Mouse (Mus musculus): ENCODE data around the gene Cttnbp2. TPM values are rescaled to one million over a fixed set of nuclear protein-coding genes. Genes with fewer than 3 reads are reported as not detected.

Gene Cttnbp2
- polyA plus RNA-seq, 1 experiment from 2014 or later, result 12.6 TPM

GRCm38 (mm10) chr6:18424367-18424766 is 90.3 kb downstream of the Cttnbp2 start:
- Histone ChIP-seq H3K9me3 (replicated peaks; ENCODE audit: control insufficient read depth, low read length) (no peaks in the 10 kb centered on the region), H3K4me3 (ENCODE audit: low read depth, low read length) (no peak overlapping the region), H3K4me2 (ENCODE audit: low read depth, low read length) (no peak overlapping the region), H3K36me3 (replicated peaks; ENCODE audit: control insufficient read depth, insufficient read depth, low read depth, low read length) (no peaks in the 10 kb centered on the region), H3K9ac (replicated peaks; ENCODE audit: low read length) (no peak overlapping the region), H3K4me1 (ENCODE audit: control insufficient read depth, insufficient read depth, low read length) (no peaks in the 10 kb centered on the region), H3K27me3 (ENCODE audit: control insufficient read depth, insufficient read depth, low read length) (no peaks in the 10 kb centered on the region), H3K27ac (replicated peaks; ENCODE audit: low read depth, low read length) (no peak overlapping the region)
- DNase-seq (ENCODE audit: low spot score), result no peak
- WGBS, result 77% methylated on average over 3 of the region's 3 CpGs
- no peak for ATAC-seq (replicated peaks; ENCODE audit: insufficient number of reproducible peaks, low FRiP score, low TSS enrichment, low read depth)

GRCm38 (mm10) chr6:18423112-18423511 is 91.5 kb downstream of the Cttnbp2 start:
- ATAC-seq (replicated peaks; ENCODE audit: insufficient number of reproducible peaks, low FRiP score, low TSS enrichment, low read depth), result no peak
- H3K4me3 ChIP-seq (ENCODE audit: low read depth, low read length), result no peak overlapping the region
- H3K27me3 ChIP-seq (ENCODE audit: control insufficient read depth, insufficient read depth, low read length), result no peaks in the 10 kb centered on the region
- no peaks in the 10 kb centered on the region for H3K9me3 ChIP-seq (replicated peaks; ENCODE audit: control insufficient read depth, low read length)
- no peaks in the 10 kb centered on the region for H3K36me3 ChIP-seq (replicated peaks; ENCODE audit: control insufficient read depth, insufficient read depth, low read depth, low read length)
- 79% methylated on average over 6 of the region's 6 CpGs for WGBS
- no peak overlapping the region for H3K27ac ChIP-seq (replicated peaks; ENCODE audit: low read depth, low read length)
- H3K9ac ChIP-seq (replicated peaks; ENCODE audit: low read length), result no peak overlapping the region
- H3K4me2 ChIP-seq (ENCODE audit: low read depth, low read length), result no peak overlapping the region
- DNase-seq (ENCODE audit: low spot score), result no peak
- no peaks in the 10 kb centered on the region for H3K4me1 ChIP-seq (ENCODE audit: control insufficient read depth, insufficient read depth, low read length)

DNA sequence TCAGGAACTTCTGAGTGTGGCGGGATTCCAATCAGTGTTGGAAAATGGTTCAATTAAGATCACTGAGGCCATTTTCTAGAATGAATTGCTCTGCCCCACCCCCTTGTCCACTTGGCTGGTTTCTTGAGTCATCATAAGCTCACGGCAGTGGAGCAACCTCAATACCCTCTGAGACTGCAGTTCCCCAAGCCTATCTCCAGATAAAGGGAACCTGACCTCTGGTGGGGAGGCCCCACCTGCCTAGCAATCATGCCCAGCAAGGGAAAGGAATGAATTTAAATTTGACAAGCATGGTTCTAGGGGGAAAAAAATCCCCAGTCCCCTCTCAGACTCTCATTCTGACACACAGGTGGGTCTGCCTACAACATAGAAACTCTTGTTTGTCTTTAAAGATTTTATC is 93.1 kb downstream of the Cttnbp2 start:
- 66% methylated on average over 2 of the region's 2 CpGs for WGBS
- no peaks in the 10 kb centered on the region for H3K36me3 ChIP-seq (replicated peaks; ENCODE audit: control insufficient read depth, insufficient read depth, low read depth, low read length)
- no peaks in the 10 kb centered on the region for H3K9me3 ChIP-seq (replicated peaks; ENCODE audit: control insufficient read depth, low read length)
- H3K4me1 ChIP-seq (ENCODE audit: control insufficient read depth, insufficient read depth, low read length), result no peaks in the 10 kb centered on the region
- no peak overlapping the region for H3K4me2 ChIP-seq (ENCODE audit: low read depth, low read length)
- DNase-seq (ENCODE audit: low spot score) (no peak), ATAC-seq (replicated peaks; ENCODE audit: insufficient number of reproducible peaks, low FRiP score, low TSS enrichment, low read depth) (no peak)
- H3K9ac ChIP-seq (replicated peaks; ENCODE audit: low read length), result no peak overlapping the region
- H3K4me3 ChIP-seq (ENCODE audit: low read depth, low read length), result no peak overlapping the region
- H3K27ac ChIP-seq (replicated peaks; ENCODE audit: low read depth, low read length), result no peak overlapping the region
- H3K27me3 ChIP-seq (ENCODE audit: control insufficient read depth, insufficient read depth, low read length), result no peaks in the 10 kb centered on the region

DNA sequence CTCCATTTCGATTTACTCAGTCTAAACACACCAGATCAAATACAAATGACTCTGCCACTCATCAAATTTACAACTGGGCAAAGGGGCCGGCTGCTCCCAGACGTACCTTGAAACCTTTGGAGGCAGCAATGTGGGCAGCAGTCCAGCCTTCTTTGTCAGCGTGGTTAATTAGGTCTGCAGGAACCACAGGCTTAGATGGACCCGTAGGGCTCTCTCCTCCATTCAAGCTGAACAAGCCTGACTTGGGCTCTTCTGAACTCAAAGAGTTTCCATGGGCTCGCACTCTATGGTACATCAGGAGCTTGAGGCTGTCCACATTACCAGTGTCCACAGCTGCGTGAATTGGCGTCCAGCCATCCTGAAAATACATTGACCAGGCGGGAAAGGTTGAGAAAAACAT is 94.0 kb downstream of the Cttnbp2 start:
- no peak overlapping the region for H3K4me2 ChIP-seq (ENCODE audit: low read depth, low read length)
- H3K4me1 ChIP-seq (ENCODE audit: control insufficient read depth, insufficient read depth, low read length), result no peaks in the 10 kb centered on the region
- DNase-seq (ENCODE audit: low spot score), result no peak
- H3K9ac ChIP-seq (replicated peaks; ENCODE audit: low read length), result no peak overlapping the region
- H3K36me3 ChIP-seq (replicated peaks; ENCODE audit: control insufficient read depth, insufficient read depth, low read depth, low read length), result no peaks in the 10 kb centered on the region
- H3K4me3 ChIP-seq (ENCODE audit: low read depth, low read length), result no peak overlapping the region
- ATAC-seq (replicated peaks; ENCODE audit: insufficient number of reproducible peaks, low FRiP score, low TSS enrichment, low read depth), result no peak
- no peaks in the 10 kb centered on the region for H3K9me3 ChIP-seq (replicated peaks; ENCODE audit: control insufficient read depth, low read length)
- no peak overlapping the region for H3K27ac ChIP-seq (replicated peaks; ENCODE audit: low read depth, low read length)
- WGBS, result 77% methylated on average over 9 of the region's 9 CpGs
- H3K27me3 ChIP-seq (ENCODE audit: control insufficient read depth, insufficient read depth, low read length), result no peaks in the 10 kb centered on the region

- H3K27ac ChIP-seq (replicated peaks; ENCODE audit: low read depth, low read length), result no peak overlapping the region
- DNase-seq (ENCODE audit: low spot score) (no peak), ATAC-seq (replicated peaks; ENCODE audit: insufficient number of reproducible peaks, low FRiP score, low TSS enrichment, low read depth) (no peak)
- no peak overlapping the region for H3K4me3 ChIP-seq (ENCODE audit: low read depth, low read length)
- no peaks in the 10 kb centered on the region for H3K36me3 ChIP-seq (replicated peaks; ENCODE audit: control insufficient read depth, insufficient read depth, low read depth, low read length)
- 88% methylated on average over 6 of the region's 6 CpGs for WGBS
- no peak overlapping the region for H3K4me2 ChIP-seq (ENCODE audit: low read depth, low read length)
- H3K9ac ChIP-seq (replicated peaks; ENCODE audit: low read length), result no peak overlapping the region
- no peaks in the 10 kb centered on the region for H3K9me3 ChIP-seq (replicated peaks; ENCODE audit: control insufficient read depth, low read length)
- no peaks in the 10 kb centered on the region for H3K4me1 ChIP-seq (ENCODE audit: control insufficient read depth, insufficient read depth, low read length)
- H3K27me3 ChIP-seq (ENCODE audit: control insufficient read depth, insufficient read depth, low read length), result no peaks in the 10 kb centered on the region
These were observed 96.7 kb downstream of the Cttnbp2 start for GRCm38 (mm10) chr6:18417866-18418454.

GRCm38 (mm10) chr6:18415961-18416360 is 98.7 kb downstream of the Cttnbp2 start:
- H3K4me3 ChIP-seq (ENCODE audit: low read depth, low read length), result no peak overlapping the region
- no peak for DNase-seq (ENCODE audit: low spot score)
- no peak overlapping the region for H3K27ac ChIP-seq (replicated peaks; ENCODE audit: low read depth, low read length)

DNA sequence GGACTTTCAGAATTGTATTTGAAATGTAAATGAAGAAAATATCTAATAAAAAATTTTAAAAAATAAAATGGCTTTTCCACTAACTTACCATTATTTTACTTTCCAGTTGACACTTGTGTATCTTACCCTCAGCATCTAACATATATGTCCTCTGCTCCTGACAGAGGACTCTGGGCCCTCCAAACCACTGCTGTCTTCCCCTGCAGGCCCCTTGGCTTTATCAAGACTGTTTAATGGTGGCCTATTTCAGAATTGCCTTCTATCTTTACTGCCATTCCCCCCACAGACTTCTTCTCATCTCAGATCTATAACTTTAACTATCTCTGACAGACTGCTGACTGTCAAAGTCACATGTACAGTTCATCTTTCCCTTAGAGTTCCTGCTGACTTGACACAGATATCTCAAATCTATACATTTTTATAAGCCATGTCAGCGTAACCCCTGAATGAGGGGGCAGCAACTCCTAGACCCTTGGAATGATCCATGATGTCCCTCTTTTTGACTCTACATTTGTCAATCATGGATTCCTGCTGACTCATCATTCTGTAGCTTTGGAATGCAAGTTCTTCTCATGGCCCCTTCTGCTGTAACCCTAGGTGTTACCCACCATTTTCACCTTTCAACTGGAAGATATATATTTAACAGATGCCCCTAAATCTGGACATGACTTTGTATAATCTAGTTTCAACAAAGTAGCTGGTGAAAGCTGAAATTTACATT is 103.0 kb downstream of the Cttnbp2 start:
- DNase-seq (ENCODE audit: low spot score) (no peak), ATAC-seq (replicated peaks; ENCODE audit: insufficient number of reproducible peaks, low FRiP score, low TSS enrichment, low read depth) (no peak)
- Histone ChIP-seq H3K9ac (replicated peaks; ENCODE audit: low read length) (no peak overlapping the region), H3K36me3 (replicated peaks; ENCODE audit: control insufficient read depth, insufficient read depth, low read depth, low read length) (no peaks in the 10 kb centered on the region), H3K27ac (replicated peaks; ENCODE audit: low read depth, low read length) (no peak overlapping the region), H3K4me1 (ENCODE audit: control insufficient read depth, insufficient read depth, low read length) (no peaks in the 10 kb centered on the region), H3K27me3 (ENCODE audit: control insufficient read depth, insufficient read depth, low read length) (no peaks in the 10 kb centered on the region), H3K4me3 (ENCODE audit: low read depth, low read length) (no peak overlapping the region), H3K4me2 (ENCODE audit: low read depth, low read length) (no peak overlapping the region), H3K9me3 (replicated peaks; ENCODE audit: control insufficient read depth, low read length) (no peaks in the 10 kb centered on the region)
- 100% methylated on average over 1 of the region's 1 CpGs for WGBS

More at GRCm38 (mm10) chr6:18415961-18416360, 98.7 kb downstream of the Cttnbp2 start:
- H3K36me3 ChIP-seq (replicated peaks; ENCODE audit: control insufficient read depth, insufficient read depth, low read depth, low read length), result no peaks in the 10 kb centered on the region
- ATAC-seq (replicated peaks; ENCODE audit: insufficient number of reproducible peaks, low FRiP score, low TSS enrichment, low read depth), result no peak
- 83% methylated on average over 4 of the region's 4 CpGs for WGBS
- no peak overlapping the region for H3K4me2 ChIP-seq (ENCODE audit: low read depth, low read length)
- H3K27me3 ChIP-seq (ENCODE audit: control insufficient read depth, insufficient read depth, low read length), result no peaks in the 10 kb centered on the region
- no peak overlapping the region for H3K9ac ChIP-seq (replicated peaks; ENCODE audit: low read length)
- no peaks in the 10 kb centered on the region for H3K4me1 ChIP-seq (ENCODE audit: control insufficient read depth, insufficient read depth, low read length)
- H3K9me3 ChIP-seq (replicated peaks; ENCODE audit: control insufficient read depth, low read length), result no peaks in the 10 kb centered on the region

- Histone ChIP-seq H3K4me3 (ENCODE audit: low read depth, low read length) (no peak overlapping the region), H3K4me2 (ENCODE audit: low read depth, low read length) (no peak overlapping the region), H3K27ac (replicated peaks; ENCODE audit: low read depth, low read length) (no peak overlapping the region), H3K9ac (replicated peaks; ENCODE audit: low read length) (no peak overlapping the region), H3K9me3 (replicated peaks; ENCODE audit: control insufficient read depth, low read length) (no peaks in the 10 kb centered on the region), H3K27me3 (ENCODE audit: control insufficient read depth, insufficient read depth, low read length) (no peaks in the 10 kb centered on the region), H3K4me1 (ENCODE audit: control insufficient read depth, insufficient read depth, low read length) (no peaks in the 10 kb centered on the region), H3K36me3 (replicated peaks; ENCODE audit: control insufficient read depth, insufficient read depth, low read depth, low read length) (no peaks in the 10 kb centered on the region; the same call in 1 of the 2 replicates)
- DNase-seq (ENCODE audit: low spot score), result no peak
- WGBS, result 94% methylated on average over 7 of the region's 7 CpGs
- ATAC-seq (replicated peaks; ENCODE audit: insufficient number of reproducible peaks, low FRiP score, low TSS enrichment, low read depth), result no peak
These were observed 106.2 kb downstream of the Cttnbp2 start for GRCm38 (mm10) chr6:18408445-18408844.

Data from embryonic facial prominence, embryonic 11.5 days (tissue).